23 mouse cellular contexts compared by ENCODE assay signal in the genomic region with DNA sequence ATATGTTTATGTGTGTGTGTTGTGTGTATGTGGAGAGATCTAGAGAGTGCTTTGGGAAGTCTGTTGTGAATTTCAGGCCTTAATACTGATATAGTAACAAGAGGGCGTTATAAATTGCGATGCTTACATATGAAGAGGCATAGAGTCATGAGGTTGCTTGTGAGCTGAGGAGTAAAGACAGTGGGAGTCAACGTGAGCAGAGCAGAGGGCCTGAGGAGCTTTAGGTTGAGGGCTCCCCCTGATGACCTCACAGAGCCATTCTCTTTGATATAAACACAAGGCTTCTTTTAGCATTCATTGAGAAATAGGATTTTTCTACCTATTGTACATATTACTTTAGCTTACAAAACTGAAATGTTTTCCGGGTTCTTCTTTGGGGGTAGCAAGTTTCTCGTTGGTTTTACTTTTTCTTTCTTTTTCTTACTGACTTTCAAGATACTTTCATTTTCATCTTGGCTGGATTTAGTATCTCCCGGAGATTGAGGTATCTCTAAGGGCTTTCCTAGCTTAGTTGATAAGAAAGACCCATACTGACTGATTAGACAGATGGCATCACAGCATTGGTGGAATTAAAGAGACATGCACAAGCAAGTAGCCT. TPM values are rescaled to one million over a fixed set of nuclear protein-coding genes. Genes with fewer than 3 reads are reported as not detected.
DNase-seq lines count a peak whose midpoint lies in the region; ATAC-seq and TF ChIP-seq lines count a peak whose summit lies in the region.
"Had no signal": no experiment of that assay in that cellular context is flagged by ENCODE, and none has a peak within 500 bp of the region (broad histone marks: within the 10 kb centered on the region; RNA-seq: fewer than 3 reads in every experiment).

No protein-coding gene starts in this region.

- ATAC-seq in CD4-positive, CD25-positive, alpha-beta regulatory T cell, adult 4 months: peak; percentile 71
- no peak for ATAC-seq in erythroblast, adult 5-6 weeks (replicated peaks; ENCODE audit: low FRiP score, poor library complexity, severe bottlenecking)
- ATAC-seq: forebrain, embryonic 13.5 days; hindbrain, embryonic 16.5 days; intestine, embryonic 15.5 days had no signal

- TF ChIP-seq CTCF in bone marrow macrophage, adult 2 months (IDR thresholded peaks at IDR 0.05; ENCODE audit: low read depth, low read length): no peak
- no peak for TF ChIP-seq CTCF in heart, adult 2 months (IDR thresholded peaks at IDR 0.05)

- no peak for TF ChIP-seq POLR2A in bone marrow macrophage, adult 2 months (IDR thresholded peaks at IDR 0.05; ENCODE audit: borderline replicate concordance, low read depth, low read length)
- TF ChIP-seq POLR2A in heart, adult 2 months (IDR thresholded peaks at IDR 0.05; ENCODE audit: insufficient read depth, low read depth, low read length): no peak

- H3K27ac ChIP-seq in bone marrow macrophage, adult 2 months (ENCODE audit: insufficient read depth, low read depth, low read length): peak overlapping the region; percentile 47
- H3K27ac ChIP-seq in heart, adult 2 months: no peak overlapping the region
- H3K27ac ChIP-seq: embryonic facial prominence, embryonic 13.5 days; forebrain, embryonic 13.5 days; gastrocnemius, adult 2 months; heart, embryonic 10.5 days; hindbrain, embryonic 12.5 days; intestine, embryonic 15.5 days had no signal

- intact Hi-C loops in heart, adult 2 months (cut with DNase I): no loop called here

- no peak overlapping the region for H3K9ac ChIP-seq in heart, adult 2 months (ENCODE audit: low read depth, low read length)
- H3K9ac ChIP-seq: embryonic facial prominence, embryonic 13.5 days; forebrain, embryonic 13.5 days; hindbrain, embryonic 12.5 days; intestine, embryonic 15.5 days had no signal

- no peaks in the 10 kb centered on the region for H3K27me3 ChIP-seq in heart, adult 2 months (ENCODE audit: control insufficient read depth, insufficient read depth, low read length)
- H3K27me3 ChIP-seq: embryonic facial prominence, embryonic 13.5 days; forebrain, embryonic 13.5 days; hindbrain, embryonic 12.5 days; intestine, embryonic 15.5 days had no signal

- H3K4me3 ChIP-seq in bone marrow macrophage, adult 2 months (ENCODE audit: insufficient read depth, low read length): peak overlapping the region; percentile 47
- no peak overlapping the region for H3K4me3 ChIP-seq in heart, adult 2 months
- H3K4me3 ChIP-seq: embryonic facial prominence, embryonic 13.5 days; forebrain, embryonic 13.5 days; gastrocnemius, adult 2 months; heart, embryonic 10.5 days; hindbrain, embryonic 12.5 days; intestine, embryonic 15.5 days had no signal

- no peaks in the 10 kb centered on the region for H3K79me2 ChIP-seq in heart, adult 2 months (replicated peaks; ENCODE audit: control insufficient read depth, insufficient read depth, low read length)

- WGBS in heart, adult 2 months: 76% methylated on average over 6 of the region's 6 CpGs

- no peaks in the 10 kb centered on the region for H3K36me3 ChIP-seq in heart, adult 2 months (ENCODE audit: control insufficient read depth, insufficient read depth, low read length)
- H3K36me3 ChIP-seq: embryonic facial prominence, embryonic 13.5 days; heart, embryonic 10.5 days; hindbrain, embryonic 12.5 days; intestine, embryonic 15.5 days had no signal

- DNase-seq in 416B (ENCODE audit: low read depth): peak; percentile 56
- DNase-seq in naive thymus-derived CD4-positive, alpha-beta T cell, adult 2 months (ENCODE audit: low read depth): peak; percentile 36
- no peak for DNase-seq in heart, adult 2 months
- no peak for DNase-seq in MN1 (ENCODE audit: low spot score)
- DNase-seq: adrenal gland, postnatal 14 days; cerebellum, adult 18-20 months; cerebellum, adult 9-11 months; cerebellum, postnatal 36 days; gastrocnemius, adult 2 months; gastrocnemius, postnatal 36 days; heart, postnatal 10 days; heart, postnatal 4 days had no signal

- peaks cover 12% of the 10 kb centered on the region for H3K4me1 ChIP-seq in bone marrow macrophage, adult 2 months (ENCODE audit: control insufficient read depth, insufficient read depth, low read length)
- H3K4me1 ChIP-seq in heart, adult 2 months (ENCODE audit: control insufficient read depth, insufficient read depth, low read length): no peaks in the 10 kb centered on the region
- H3K4me1 ChIP-seq: embryonic facial prominence, embryonic 13.5 days; forebrain, embryonic 13.5 days; hindbrain, embryonic 12.5 days; intestine, embryonic 15.5 days had no signal

- TF ChIP-seq EP300 in heart, adult 2 months (IDR thresholded peaks at IDR 0.05; ENCODE audit: insufficient read depth, low read depth, low read length): no peak

RNA-seq across cellular contexts. Expression of gene Cd200r4, which starts 1.0 kb away (rescaled TPM):
- 1 to 10 TPM; 8.4 to 9.1 TPM for polyA plus RNA-seq in CD4-positive, CD25-positive, alpha-beta regulatory T cell, adult 4 months (2017; shearing (Covaris generic))
- 33.5 and 34.4 TPM in 2 replicates for polyA plus RNA-seq in bone marrow macrophage, adult 2 months (2012; ENCODE audit: insufficient read depth, insufficient read length, missing spikeins)
- not detected in 2 replicates for total RNA-seq in erythroblast, adult 5-6 weeks (2015; ENCODE audit: low replicate concordance)
- total RNA-seq in erythroblast, adult 5-6 weeks (2017; ENCODE audit: low replicate concordance): 0.28 and 1.3 TPM in 2 replicates
- total RNA-seq in heart, adult 2 months (2021): not detected
- 0.16 TPM in 1 of 2 replicates, not detected in the other for polyA plus RNA-seq in heart, adult 2 months (2012; rRNA removed)
- total RNA-seq: adrenal gland, postnatal 14 days; ES-E14; gastrocnemius, adult 2 months; gastrocnemius, postnatal 36 days; heart, postnatal 10 days; heart, postnatal 4 days had no signal
- polyA plus RNA-seq: embryonic facial prominence, embryonic 13.5 days; forebrain, embryonic 13.5 days; hindbrain, embryonic 12.5 days; hindbrain, embryonic 16.5 days had no signal

RNA-seq across cellular contexts. Expression of gene Cd200r1, which starts 47.0 kb away (rescaled TPM):
- polyA plus RNA-seq in CD4-positive, CD25-positive, alpha-beta regulatory T cell, adult 4 months (2017; shearing (Covaris generic)): 10 to 100 TPM; 63.7 to 66.0 TPM
- 97.6 and 98.0 TPM in 2 replicates for polyA plus RNA-seq in bone marrow macrophage, adult 2 months (2012; ENCODE audit: insufficient read depth, insufficient read length, missing spikeins)
- total RNA-seq in erythroblast, adult 5-6 weeks (2015; ENCODE audit: low replicate concordance): 4.8 and 8.2 TPM in 2 replicates
- total RNA-seq in erythroblast, adult 5-6 weeks (2017; ENCODE audit: low replicate concordance): 1.5 and 4.5 TPM in 2 replicates
- under 1 TPM; 0.32 to 0.42 TPM for total RNA-seq in heart, adult 2 months (2021)
- polyA plus RNA-seq in heart, adult 2 months (2012; rRNA removed): 0.23 and 0.82 TPM in 2 replicates

RNA-seq across cellular contexts. Expression of gene Cd200r2, which starts 54.3 kb away (rescaled TPM):
- under 1 TPM in 1 of 2 experiments, not detected in 1; 0.31 TPM for polyA plus RNA-seq in CD4-positive, CD25-positive, alpha-beta regulatory T cell, adult 4 months (2017; shearing (Covaris generic))
- not detected in 2 replicates for polyA plus RNA-seq in bone marrow macrophage, adult 2 months (2012; ENCODE audit: insufficient read depth, insufficient read length, missing spikeins)
- not detected in 2 replicates for total RNA-seq in erythroblast, adult 5-6 weeks (2015; ENCODE audit: low replicate concordance)
- 1.1 TPM in 1 of 2 replicates, not detected in the other for total RNA-seq in erythroblast, adult 5-6 weeks (2017; ENCODE audit: low replicate concordance)
- not detected for total RNA-seq in heart, adult 2 months (2021)
- not detected in 2 replicates for polyA plus RNA-seq in heart, adult 2 months (2012; rRNA removed)
- total RNA-seq: adrenal gland, adult 18-20 months; adrenal gland, postnatal 14 days; gastrocnemius, adult 2 months; gastrocnemius, postnatal 36 days; heart, postnatal 10 days; heart, postnatal 4 days had no signal
- polyA plus RNA-seq: embryonic facial prominence, embryonic 13.5 days; forebrain, embryonic 13.5 days; hindbrain, embryonic 12.5 days; hindbrain, embryonic 16.5 days had no signal

Comparison
In these comparisons a context has a peak if more than half of its experiments do, and no peak if none do; other contexts are left out.
1. DNase-seq: peak in 416B (single experiment) and naive thymus-derived CD4-positive, alpha-beta T cell, adult 2 months (single experiment); none in heart, adult 2 months (0 of 2) and MN1 (single experiment).
2. RNA of gene Cd200r1, which starts 47.0 kb away (polyA plus RNA-seq): 97.6 to 98.0 TPM in bone marrow macrophage, adult 2 months and 63.7 to 66.0 TPM in CD4-positive, CD25-positive, alpha-beta regulatory T cell, adult 4 months; 0.23 to 0.82 TPM in heart, adult 2 months; every median in the first group is over 10 times any median in the second.